Mouse (Mus musculus) heart, postnatal 0 days (tissue): ENCODE results near the gene Gpam.

Experiments used
- CTCF ChIP-seq: IDR thresholded peaks from 2 replicates; pipeline ENCODE4 v1.5.1; 2016; ENCODE audit warnings: antibody characterized with exemption, control low read depth, low read depth
- EP300 ChIP-seq: IDR thresholded peaks from 2 replicates; pipeline ENCODE4 v1.6.1; 2016; ENCODE audit warnings: antibody characterized with exemption, low read depth

DNA sequence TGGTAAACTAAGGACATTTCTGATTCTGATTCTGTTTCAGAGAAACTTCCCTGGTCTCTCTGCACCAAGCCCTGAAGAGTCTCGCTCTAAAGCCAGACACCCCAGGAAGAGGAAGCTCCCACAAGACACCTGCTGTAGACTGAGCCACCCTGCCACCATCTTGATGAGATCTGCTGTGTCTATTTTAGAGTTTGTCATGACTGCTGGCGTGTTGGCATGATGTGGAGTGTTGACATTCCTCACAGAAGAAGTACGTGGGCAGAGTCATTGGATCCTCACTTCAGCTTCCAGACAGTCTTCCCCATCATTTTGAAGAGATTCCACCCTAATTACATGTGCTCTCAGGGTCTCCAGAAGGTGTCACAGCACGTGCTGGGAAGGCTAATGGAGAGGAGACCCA, 73.9 kb downstream of the Gpam start:
- TF ChIP-seq CTCF (no peak), EP300 (no peak)
